Mouse (Mus musculus): Measurements from ENCODE around the gene Rpain. TPM values are rescaled to one million over a fixed set of nuclear protein-coding genes. Genes with fewer than 3 reads are reported as not detected.

The Rpain gene
- total RNA-seq, 2 experiments from 2014 or later: 35.3 to 36.1 TPM

- peak overlapping the region; percentile 95 for H3K4me3 ChIP-seq
- H3K27ac ChIP-seq: peak overlapping the region; percentile 86
- DNase-seq (ENCODE audit: low spot score in 2 of 2): no peak
- peak; percentile 10; the same call in 1 of the 2 replicates for TF ChIP-seq CTCF (conservative IDR thresholded peaks at IDR 0.05)
These were observed 35.0 kb downstream of the Rpain start for GRCm38 (mm10) chr11:71005046-71005445.

- no peak for DNase-seq (ENCODE audit: low spot score in 2 of 2)
- H3K4me3 ChIP-seq: no peak overlapping the region
- no peak overlapping the region for H3K27ac ChIP-seq
- TF ChIP-seq CTCF (conservative IDR thresholded peaks at IDR 0.05): no peak
These were observed 37.0 kb downstream of the Rpain start for GRCm38 (mm10) chr11:71007026-71007425.

- no peak overlapping the region for H3K4me3 ChIP-seq
- no peak for DNase-seq (ENCODE audit: low spot score in 2 of 2)
- H3K27ac ChIP-seq: no peak overlapping the region
- TF ChIP-seq CTCF (conservative IDR thresholded peaks at IDR 0.05): no peak
These were observed 37.8 kb downstream of the Rpain start for GRCm38 (mm10) chr11:71007831-71008230.

GRCm38 (mm10) chr11:71008321-71008720 is 38.3 kb downstream of the Rpain start:
- no peak overlapping the region for H3K4me3 ChIP-seq
- TF ChIP-seq CTCF (conservative IDR thresholded peaks at IDR 0.05): no peak
- H3K27ac ChIP-seq: no peak overlapping the region
- no peak for DNase-seq (ENCODE audit: low spot score in 2 of 2)

- Histone ChIP-seq H3K4me3 (no peak overlapping the region), H3K27ac (no peak overlapping the region)
- TF ChIP-seq CTCF (conservative IDR thresholded peaks at IDR 0.05): no peak
- DNase-seq (ENCODE audit: low spot score in 2 of 2): no peak
These were observed 42.7 kb downstream of the Rpain start for GRCm38 (mm10) chr11:71012743-71013142.

- Histone ChIP-seq H3K4me3 (no peak overlapping the region), H3K27ac (no peak overlapping the region)
- no peak for TF ChIP-seq CTCF (conservative IDR thresholded peaks at IDR 0.05)
- DNase-seq (ENCODE audit: low spot score in 2 of 2): no peak
These were observed 47.0 kb downstream of the Rpain start for GRCm38 (mm10) chr11:71017051-71017450.

- no peak for TF ChIP-seq CTCF (conservative IDR thresholded peaks at IDR 0.05)
- no peak for DNase-seq (ENCODE audit: low spot score in 2 of 2)
- H3K4me3 ChIP-seq: peak overlapping the region; percentile 82
- H3K27ac ChIP-seq: peak overlapping the region; percentile 94
These were observed 48.6 kb downstream of the Rpain start for GRCm38 (mm10) chr11:71018416-71019200.

- Histone ChIP-seq H3K27ac (peak within 1 kb of the TSS; percentile 94), H3K4me3 (peak within 1 kb of the TSS; percentile 82)
- peak; percentile 97 to 100 for DNase-seq (ENCODE audit: low spot score in 2 of 2)
- TF ChIP-seq CTCF (conservative IDR thresholded peaks at IDR 0.05): peak; percentile 7; the same call in 1 of the 2 replicates
These were observed 49.4 kb downstream of the Rpain start, which contains the start of the genes Mis12 and Derl2 for GRCm38 (mm10) chr11:71019201-71020068. Gene Mis12 (plus strand): TSS chr11:71019611. Gene Derl2 (minus strand): TSS chr11:71019841.

Other genes starting within 250 kb of the Rpain start
- gene Zfp3, start 206.0 kb upstream of the Rpain start, total RNA-seq (2021): 10 to 100 TPM; 23.8 TPM
- not detected for gene Scimp, start 157.6 kb upstream of the Rpain start, total RNA-seq (2021)
- gene Rabep1, start 125.4 kb upstream of the Rpain start, total RNA-seq (2021): 100 to 1,000 TPM; 122 to 124 TPM
- 10 to 100 TPM; 53.3 to 57.7 TPM for gene Nup88, start 240 bp upstream of the Rpain start, total RNA-seq (2021)
- 10 to 100 TPM; 97.1 to 99.5 TPM for gene C1qbp, start 12.8 kb downstream of the Rpain start, total RNA-seq (2021)
- 10 to 100 TPM; 66.7 to 78.8 TPM for gene Dhx33, start 34.2 kb downstream of the Rpain start, total RNA-seq (2021)
- gene Mis12, start 49.4 kb downstream of the Rpain start, total RNA-seq (2021): 10 to 100 TPM; 13.7 to 15.5 TPM
- 10 to 100 TPM; 22.6 to 25.5 TPM for gene Derl2, start 49.6 kb downstream of the Rpain start, total RNA-seq (2021)
- 100 to 1,000 TPM; 188 to 197 TPM for gene 6330403K07Rik, start 63.3 kb downstream of the Rpain start, total RNA-seq (2021)
- under 1 TPM; 0.61 to 0.87 TPM for gene Nlrp1a, start 174.5 kb downstream of the Rpain start, total RNA-seq (2021)